ENCODE assay signal across 16 mouse cellular contexts in genomic region chr7:19202065-19202850, GRCm38 (mm10). TPM values are rescaled to one million over a fixed set of nuclear protein-coding genes. Genes with fewer than 3 reads are reported as not detected.
DNase-seq lines count a peak whose midpoint lies in the region; ATAC-seq and TF ChIP-seq lines count a peak whose summit lies in the region.
"Had no signal": no experiment of that assay in that cellular context is flagged by ENCODE, and none has a peak within 500 bp of the region (broad histone marks: within the 10 kb centered on the region; RNA-seq: fewer than 3 reads in every experiment).

No protein-coding gene starts in this region.

- H3K4me3 ChIP-seq in hindbrain, embryonic 16.5 days (ENCODE audit: low read length) = no peak overlapping the region
- no peak overlapping the region for H3K4me3 ChIP-seq in hindbrain, embryonic 11.5 days (ENCODE audit: low read depth, low read length)
- peak overlapping the region; percentile 67 for H3K4me3 ChIP-seq in E14TG2a.4 (replicated peaks; ENCODE audit: low read length)
- H3K4me3 ChIP-seq in embryonic facial prominence, embryonic 15.5 days (replicated peaks) = no peak overlapping the region
- H3K4me3 ChIP-seq in small intestine, adult 2 months (ENCODE audit: low read depth, low read length) = peak overlapping the region; percentile 15
- H3K4me3 ChIP-seq: erythroblast, embryonic 14.5 days; left cerebral cortex, adult 2 months; limb, embryonic 15.5 days had no signal

- H3K27me3 ChIP-seq in hindbrain, embryonic 16.5 days (replicated peaks; ENCODE audit: control insufficient read depth, insufficient read depth, low read length) = no peaks in the 10 kb centered on the region
- H3K27me3 ChIP-seq in hindbrain, embryonic 11.5 days (ENCODE audit: control insufficient read depth, insufficient read depth, low read length) = no peaks in the 10 kb centered on the region; the same call in 1 of the 2 replicates
- no peaks in the 10 kb centered on the region for H3K27me3 ChIP-seq in E14TG2a.4 (ENCODE audit: insufficient read depth, low read length)
- H3K27me3 ChIP-seq in embryonic facial prominence, embryonic 15.5 days = no peaks in the 10 kb centered on the region
- no peaks in the 10 kb centered on the region for H3K27me3 ChIP-seq in small intestine, adult 2 months (ENCODE audit: control insufficient read depth, insufficient read depth, low read length)
- H3K27me3 ChIP-seq: limb, embryonic 15.5 days had no signal

- no peak for TF ChIP-seq CTCF in E14TG2a.4 (conservative IDR thresholded peaks at IDR 0.05; ENCODE audit: low read length)
- TF ChIP-seq CTCF in small intestine, adult 2 months (IDR thresholded peaks at IDR 0.05; ENCODE audit: extremely low read depth, insufficient read length, insufficient replicate concordance, low read depth, low read length) = no peak

- H3K36me3 ChIP-seq in hindbrain, embryonic 16.5 days (ENCODE audit: control insufficient read depth, insufficient read depth, low read length) = peaks cover 25% of the 10 kb centered on the region
- H3K36me3 ChIP-seq in hindbrain, embryonic 11.5 days (ENCODE audit: control insufficient read depth, insufficient read depth, low read length) = no peaks in the 10 kb centered on the region
- H3K36me3 ChIP-seq in E14TG2a.4 (ENCODE audit: insufficient read depth, low read length) = peaks cover 43% of the 10 kb centered on the region
- peaks cover 48% of the 10 kb centered on the region for H3K36me3 ChIP-seq in embryonic facial prominence, embryonic 15.5 days
- H3K36me3 ChIP-seq in small intestine, adult 2 months (ENCODE audit: control insufficient read depth, insufficient read depth, low read length) = no peaks in the 10 kb centered on the region; the same call in 1 of the 2 replicates

- WGBS in hindbrain, embryonic 16.5 days = 64% methylated on average over 15 of the region's 15 CpGs
- WGBS in hindbrain, embryonic 11.5 days = 57% methylated on average over 15 of the region's 15 CpGs
- 58% methylated on average over 15 of the region's 15 CpGs for WGBS in embryonic facial prominence, embryonic 15.5 days
- 39% methylated on average over 15 of the region's 15 CpGs for WGBS in small intestine, adult 2 months

- no peaks in the 10 kb centered on the region for H3K9me3 ChIP-seq in hindbrain, embryonic 16.5 days (ENCODE audit: control insufficient read depth, low read length)
- no peaks in the 10 kb centered on the region for H3K9me3 ChIP-seq in hindbrain, embryonic 11.5 days (ENCODE audit: control insufficient read depth, low read length)
- no peaks in the 10 kb centered on the region for H3K9me3 ChIP-seq in E14TG2a.4 (ENCODE audit: low read length)
- no peaks in the 10 kb centered on the region for H3K9me3 ChIP-seq in embryonic facial prominence, embryonic 15.5 days (replicated peaks)
- H3K9me3 ChIP-seq: limb, embryonic 15.5 days had no signal

- H3K4me1 ChIP-seq in hindbrain, embryonic 16.5 days (ENCODE audit: control insufficient read depth, insufficient read depth, low read depth, low read length) = no peaks in the 10 kb centered on the region
- H3K4me1 ChIP-seq in hindbrain, embryonic 11.5 days (replicated peaks; ENCODE audit: control insufficient read depth, insufficient read depth, low read length) = no peaks in the 10 kb centered on the region
- peaks cover 63% of the 10 kb centered on the region for H3K4me1 ChIP-seq in E14TG2a.4 (replicated peaks; ENCODE audit: low read depth, low read length)
- H3K4me1 ChIP-seq in embryonic facial prominence, embryonic 15.5 days = no peaks in the 10 kb centered on the region
- peaks cover 10% of the 10 kb centered on the region for H3K4me1 ChIP-seq in small intestine, adult 2 months (ENCODE audit: control insufficient read depth, insufficient read depth, insufficient read length, low read length)
- H3K4me1 ChIP-seq: limb, embryonic 15.5 days had no signal

- ATAC-seq in hindbrain, embryonic 16.5 days = peak; percentile 38; the same call in 1 of the 2 replicates
- ATAC-seq in hindbrain, embryonic 11.5 days (ENCODE audit: low FRiP score) = no peak
- ATAC-seq in embryonic facial prominence, embryonic 15.5 days (ENCODE audit: insufficient number of reproducible peaks, low FRiP score, low TSS enrichment, low read depth) = 0 out of 2 replicates have a peak, but pooled peaks have one; percentile 8

- no peak overlapping the region for H3K4me2 ChIP-seq in hindbrain, embryonic 16.5 days (ENCODE audit: low read length)
- H3K4me2 ChIP-seq in hindbrain, embryonic 11.5 days (replicated peaks; ENCODE audit: low read depth, low read length) = no peak overlapping the region
- no peak overlapping the region for H3K4me2 ChIP-seq in embryonic facial prominence, embryonic 15.5 days (replicated peaks)
- H3K4me2 ChIP-seq: limb, embryonic 15.5 days had no signal

- no peak overlapping the region for H3K27ac ChIP-seq in hindbrain, embryonic 16.5 days (ENCODE audit: low read depth, low read length)
- no peak overlapping the region for H3K27ac ChIP-seq in hindbrain, embryonic 11.5 days (ENCODE audit: low read depth, low read length)
- H3K27ac ChIP-seq in embryonic facial prominence, embryonic 15.5 days (replicated peaks) = no peak overlapping the region
- peak overlapping the region; percentile 60 for H3K27ac ChIP-seq in small intestine, adult 2 months (ENCODE audit: insufficient read depth, low read depth, low read length)
- H3K27ac ChIP-seq: left cerebral cortex, adult 2 months; limb, embryonic 15.5 days had no signal

- no peak for DNase-seq in hindbrain, embryonic 11.5 days (ENCODE audit: low spot score)
- DNase-seq in left cerebral cortex, adult 18-20 months (ENCODE audit: low spot score in 2 of 2) = no peak
- DNase-seq in spleen, adult 18-20 months = no peak
- DNase-seq: adrenal gland, postnatal 14 days; heart, adult 18-20 months; heart, postnatal 14 days; kidney, adult 2 months; retina, postnatal 1 day; thymus, postnatal 14 days had no signal

- no peak for TF ChIP-seq POLR2A in small intestine, adult 2 months (IDR thresholded peaks at IDR 0.05; ENCODE audit: low read depth, low read length)

- H3K9ac ChIP-seq in hindbrain, embryonic 16.5 days (ENCODE audit: low read depth, low read length) = no peak overlapping the region
- no peak overlapping the region for H3K9ac ChIP-seq in hindbrain, embryonic 11.5 days (ENCODE audit: low read depth, low read length)
- H3K9ac ChIP-seq in embryonic facial prominence, embryonic 15.5 days = no peak overlapping the region
- H3K9ac ChIP-seq: limb, embryonic 15.5 days had no signal

RNA-seq across cellular contexts. Expression of gene Gpr4, which starts 10.1 kb away (rescaled TPM):
- 3.1 and 4.4 TPM in 2 replicates for polyA plus RNA-seq in hindbrain, embryonic 16.5 days (2015; fragmentation: Nextera tagmentation; extraction: Ambion mirVana)
- 1.6 and 2.6 TPM in 2 replicates for polyA plus RNA-seq in hindbrain, embryonic 11.5 days (2014; fragmentation: Nextera tagmentation; extraction: Ambion mirVana)
- 1.7 and 1.9 TPM in 2 replicates for polyA plus RNA-seq in embryonic facial prominence, embryonic 15.5 days (2015; fragmentation: Nextera tagmentation; extraction: Ambion mirVana)
- 3.8 and 4.4 TPM in 2 replicates for polyA plus RNA-seq in small intestine, adult 2 months (2012; rRNA removed)
- 1 to 10 TPM; 2.5 to 3.6 TPM for total RNA-seq in left cerebral cortex, adult 18-20 months (2021)
- polyA plus RNA-seq: erythroblast, embryonic 14.5 days had no signal

RNA-seq across cellular contexts. Expression of gene Opa3, which starts 25.9 kb away (rescaled TPM):
- polyA plus RNA-seq in hindbrain, embryonic 16.5 days (2015; fragmentation: Nextera tagmentation; extraction: Ambion mirVana) = 39.9 and 41.5 TPM in 2 replicates
- polyA plus RNA-seq in hindbrain, embryonic 11.5 days (2014; fragmentation: Nextera tagmentation; extraction: Ambion mirVana) = 42.2 and 42.4 TPM in 2 replicates
- 30.8 and 32.5 TPM in 2 replicates for polyA plus RNA-seq in embryonic facial prominence, embryonic 15.5 days (2015; fragmentation: Nextera tagmentation; extraction: Ambion mirVana)
- 17.1 and 34.6 TPM in 2 replicates for polyA plus RNA-seq in small intestine, adult 2 months (2012; rRNA removed)
- 10 to 100 TPM; 47.3 to 47.6 TPM for total RNA-seq in left cerebral cortex, adult 18-20 months (2021)

RNA-seq across cellular contexts. Expression of gene Eml2, which starts 26.0 kb away (rescaled TPM):
- 9.4 and 12.3 TPM in 2 replicates for polyA plus RNA-seq in hindbrain, embryonic 16.5 days (2015; fragmentation: Nextera tagmentation; extraction: Ambion mirVana)
- 1.4 and 2.0 TPM in 2 replicates for polyA plus RNA-seq in hindbrain, embryonic 11.5 days (2014; fragmentation: Nextera tagmentation; extraction: Ambion mirVana)
- 10.4 and 12.8 TPM in 2 replicates for polyA plus RNA-seq in embryonic facial prominence, embryonic 15.5 days (2015; fragmentation: Nextera tagmentation; extraction: Ambion mirVana)
- polyA plus RNA-seq in small intestine, adult 2 months (2012; rRNA removed) = 15.8 and 17.2 TPM in 2 replicates
- 100 to 1,000 TPM; 141 to 147 TPM for total RNA-seq in left cerebral cortex, adult 18-20 months (2021)

RNA-seq across cellular contexts. Expression of gene Gipr, which starts 36.3 kb away (rescaled TPM):
- polyA plus RNA-seq in hindbrain, embryonic 16.5 days (2015; fragmentation: Nextera tagmentation; extraction: Ambion mirVana) = 2.0 and 2.9 TPM in 2 replicates
- polyA plus RNA-seq in hindbrain, embryonic 11.5 days (2014; fragmentation: Nextera tagmentation; extraction: Ambion mirVana) = 0.89 and 1.7 TPM in 2 replicates
- polyA plus RNA-seq in embryonic facial prominence, embryonic 15.5 days (2015; fragmentation: Nextera tagmentation; extraction: Ambion mirVana) = 0.68 and 1.1 TPM in 2 replicates
- 0.53 and 0.62 TPM in 2 replicates for polyA plus RNA-seq in small intestine, adult 2 months (2012; rRNA removed)
- 1 to 10 TPM; 1.4 to 1.8 TPM for total RNA-seq in left cerebral cortex, adult 18-20 months (2021)
- polyA plus RNA-seq: erythroblast, embryonic 14.5 days had no signal

RNA-seq across cellular contexts. Expression of gene Snrpd2, which starts 52.7 kb away (rescaled TPM):
- polyA plus RNA-seq in hindbrain, embryonic 16.5 days (2015; fragmentation: Nextera tagmentation; extraction: Ambion mirVana) = 107 and 110 TPM in 2 replicates
- polyA plus RNA-seq in hindbrain, embryonic 11.5 days (2014; fragmentation: Nextera tagmentation; extraction: Ambion mirVana) = 143 and 149 TPM in 2 replicates
- polyA plus RNA-seq in embryonic facial prominence, embryonic 15.5 days (2015; fragmentation: Nextera tagmentation; extraction: Ambion mirVana) = 139 and 140 TPM in 2 replicates
- polyA plus RNA-seq in small intestine, adult 2 months (2012; rRNA removed) = 13.2 and 25.8 TPM in 2 replicates
- total RNA-seq in left cerebral cortex, adult 18-20 months (2021) = 10 to 100 TPM; 73.9 to 78.5 TPM

Comparison
In these comparisons a context has a peak if more than half of its experiments do, and no peak if none do; other contexts are left out.
1. H3K4me3 ChIP-seq: peak in E14TG2a.4 (single experiment) and small intestine, adult 2 months (single experiment); none in hindbrain, embryonic 16.5 days (single experiment), hindbrain, embryonic 11.5 days (single experiment) and embryonic facial prominence, embryonic 15.5 days (single experiment).